Mouse (Mus musculus) bone marrow macrophage, adult 2 months (primary cell): ENCODE results near the gene Tmprss5. TPM values are rescaled to one million over a fixed set of nuclear protein-coding genes. Genes with fewer than 3 reads are reported as not detected.

Experiments
- H3K27ac ChIP-seq: 2 replicates; pipeline ENCODE4 v1.5.1; 2012; ENCODE audit warnings: low read depth, low read length; ENCODE audit not compliant: insufficient read depth
- H3K4me1 ChIP-seq: 2 replicates; pipeline ENCODE4 v1.6.1; 2012; ENCODE audit warnings: low read length; ENCODE audit not compliant: control insufficient read depth, insufficient read depth
- H3K4me3 ChIP-seq: 2 replicates; pipeline ENCODE4 v1.5.1; 2012; ENCODE audit warnings: mild to moderate bottlenecking, low read length, moderate library complexity; ENCODE audit not compliant: insufficient read depth
- CTCF ChIP-seq: IDR thresholded peaks from 2 replicates; pipeline ENCODE4 v1.5.1; 2012; ENCODE audit warnings: low read depth, mild to moderate bottlenecking, low read length, moderate library complexity
- POLR2A ChIP-seq: IDR thresholded peaks from 2 replicates; pipeline ENCODE4 v1.6.1; 2012; ENCODE audit warnings: mild to moderate bottlenecking, low read depth, low read length, borderline replicate concordance
- polyA plus RNA-seq: library from polyadenylated mRNA; stranded (reverse); fragments of >200 nt; gene quantifications from 2 replicates; pipeline ENCODE4 v1.2.4, GENCODE M21; 2012; ENCODE audit not compliant: missing spikeins, insufficient read depth, insufficient read length

Tmprss5 gene
- polyA plus RNA-seq, 1 experiment: not detected

DNA sequence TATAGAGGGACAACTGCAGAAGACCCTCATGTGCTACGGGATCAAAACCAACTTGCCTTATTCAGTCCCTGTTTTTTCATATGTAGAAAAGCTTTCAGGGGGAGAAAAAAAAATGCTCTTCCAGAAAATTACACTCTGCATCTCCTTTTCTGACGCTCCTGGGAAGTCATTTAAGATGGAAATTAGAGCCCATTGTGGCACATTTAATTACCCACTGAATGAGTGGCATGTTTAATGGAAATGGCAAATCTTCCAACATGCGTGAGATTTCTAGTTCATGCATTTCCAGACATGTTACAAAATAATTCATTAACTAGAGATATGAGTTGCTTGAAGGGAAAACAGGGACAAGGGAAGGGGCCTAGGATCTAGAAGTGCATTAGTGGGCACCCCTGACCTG lies 66.0 kb downstream of the Tmprss5 start:
- H3K4me1 ChIP-seq: no peaks in the 10 kb centered on the region
- H3K27ac ChIP-seq: no peak overlapping the region
- TF ChIP-seq CTCF (no peak), POLR2A (no peak)
- no peak overlapping the region for H3K4me3 ChIP-seq

Other genes starting within 250 kb of the Tmprss5 start
- 2.7 and 2.9 TPM in 2 replicates for gene Zbtb16, start 245.0 kb upstream of the Tmprss5 start, polyA plus RNA-seq
- gene Htr3a, start 170.2 kb upstream of the Tmprss5 start, polyA plus RNA-seq: not detected in 2 replicates
- gene Htr3b, start 116.3 kb upstream of the Tmprss5 start, polyA plus RNA-seq: not detected in 2 replicates
- gene Usp28, start 95.9 kb upstream of the Tmprss5 start, polyA plus RNA-seq: 18.2 and 18.7 TPM in 2 replicates
- gene Zw10, start 25.6 kb upstream of the Tmprss5 start, polyA plus RNA-seq: 16.7 and 20.5 TPM in 2 replicates
- gene Gm4894, start 169.3 kb downstream of the Tmprss5 start, polyA plus RNA-seq: not detected in 2 replicates